Mouse (Mus musculus): ENCODE data around the gene Enpp7. TPM values are rescaled to one million over a fixed set of nuclear protein-coding genes. Genes with fewer than 3 reads are reported as not detected.

Enpp7 gene
- polyA plus RNA-seq (2012) = not detected in 2 replicates

DNA sequence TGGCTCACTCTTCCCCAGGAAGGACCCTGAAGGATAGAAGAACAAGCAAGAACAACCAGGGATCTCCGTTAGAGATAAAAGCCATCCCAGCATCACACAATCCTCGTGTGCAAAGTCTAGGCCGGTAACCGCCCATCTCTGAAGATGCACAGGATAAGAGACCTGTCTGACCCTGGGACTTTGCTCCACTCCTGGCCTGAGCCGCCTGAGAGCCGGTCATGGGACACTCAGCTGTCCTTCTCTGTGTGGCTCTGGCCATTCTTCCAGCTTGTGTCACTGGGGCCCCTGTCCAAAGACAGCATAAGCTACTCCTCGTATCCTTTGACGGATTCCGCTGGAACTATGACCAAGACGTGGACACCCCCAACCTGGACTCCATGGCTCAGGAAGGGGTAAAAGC lies at the start of gene Enpp7:
TSS of gene Enpp7 (plus strand) at position 190 of the 400 bp plus-strand sequence.
- TF ChIP-seq GATA1 (IDR thresholded peaks at IDR 0.05; ENCODE audit: low read length) = no peak
- no peak for TF ChIP-seq TAL1 (IDR thresholded peaks at IDR 0.05; ENCODE audit: low read length)
- Histone ChIP-seq H3K4me3 (replicated peaks) (no peak within 1 kb of the TSS), H3K4me1 (ENCODE audit: control insufficient read depth) (no peaks in the 10 kb centered on the region), H3K36me3 (ENCODE audit: control insufficient read depth) (no peaks in the 10 kb centered on the region), H3K9me3 (ENCODE audit: control insufficient read depth, low read length) (no peaks in the 10 kb centered on the region), H3K27me3 (ENCODE audit: control insufficient read depth) (peaks cover 2% of the 10 kb centered on the region; the same call in 1 of the 2 replicates)

DNA sequence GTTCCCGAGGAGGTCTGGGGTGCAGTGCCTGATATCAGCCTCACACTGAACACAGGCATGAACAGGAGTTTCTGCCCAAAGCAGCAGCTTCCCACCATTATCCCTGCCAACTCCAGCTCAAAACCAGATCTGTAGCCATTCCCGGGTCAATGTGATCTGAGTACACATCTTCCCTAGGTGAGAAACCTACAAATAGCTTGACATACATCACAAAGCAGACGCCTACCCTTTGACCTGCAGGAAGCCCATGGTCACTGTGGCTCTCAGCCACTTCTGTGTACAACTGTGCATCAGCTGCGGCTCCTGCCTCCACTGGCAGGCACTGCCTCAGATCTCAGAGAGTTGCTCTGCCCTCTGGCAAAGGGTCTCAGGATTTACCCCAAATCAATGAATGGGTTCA lies 48.3 kb upstream of the Enpp7 start:
- Histone ChIP-seq H3K27me3 (ENCODE audit: control insufficient read depth) (no peaks in the 10 kb centered on the region), H3K4me3 (replicated peaks) (no peak overlapping the region), H3K36me3 (ENCODE audit: control insufficient read depth) (no peaks in the 10 kb centered on the region), H3K9me3 (ENCODE audit: control insufficient read depth, low read length) (no peaks in the 10 kb centered on the region), H3K4me1 (ENCODE audit: control insufficient read depth) (no peaks in the 10 kb centered on the region)
- TF ChIP-seq TAL1 (IDR thresholded peaks at IDR 0.05; ENCODE audit: low read length) (no peak), GATA1 (IDR thresholded peaks at IDR 0.05; ENCODE audit: low read length) (no peak)

DNA sequence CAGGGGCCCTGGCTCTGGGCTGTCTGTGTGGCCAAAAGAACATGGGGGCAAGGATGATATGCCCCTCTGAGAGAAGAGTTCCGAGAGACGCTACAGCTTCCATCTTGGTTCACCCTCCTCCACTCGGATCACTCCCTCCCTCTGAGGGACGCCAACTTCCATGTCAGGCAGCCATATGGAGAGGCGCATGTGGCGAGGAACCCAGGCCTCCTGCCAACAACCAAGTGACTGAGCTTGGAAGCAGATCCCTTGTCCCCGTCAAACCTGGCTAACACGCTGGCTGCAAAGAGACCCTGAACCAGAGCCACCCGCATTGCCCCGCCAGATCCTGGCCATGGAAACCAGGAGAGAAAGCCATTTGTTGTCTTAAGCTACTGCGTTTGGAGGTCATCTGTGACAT lies 47.4 kb upstream of the Enpp7 start:
- TF ChIP-seq TAL1 (IDR thresholded peaks at IDR 0.05; ENCODE audit: low read length) (no peak), GATA1 (IDR thresholded peaks at IDR 0.05; ENCODE audit: low read length) (no peak)
- Histone ChIP-seq H3K4me3 (replicated peaks) (no peak overlapping the region), H3K27me3 (ENCODE audit: control insufficient read depth) (no peaks in the 10 kb centered on the region), H3K36me3 (ENCODE audit: control insufficient read depth) (no peaks in the 10 kb centered on the region), H3K4me1 (ENCODE audit: control insufficient read depth) (no peaks in the 10 kb centered on the region), H3K9me3 (ENCODE audit: control insufficient read depth, low read length) (no peaks in the 10 kb centered on the region)

DNA sequence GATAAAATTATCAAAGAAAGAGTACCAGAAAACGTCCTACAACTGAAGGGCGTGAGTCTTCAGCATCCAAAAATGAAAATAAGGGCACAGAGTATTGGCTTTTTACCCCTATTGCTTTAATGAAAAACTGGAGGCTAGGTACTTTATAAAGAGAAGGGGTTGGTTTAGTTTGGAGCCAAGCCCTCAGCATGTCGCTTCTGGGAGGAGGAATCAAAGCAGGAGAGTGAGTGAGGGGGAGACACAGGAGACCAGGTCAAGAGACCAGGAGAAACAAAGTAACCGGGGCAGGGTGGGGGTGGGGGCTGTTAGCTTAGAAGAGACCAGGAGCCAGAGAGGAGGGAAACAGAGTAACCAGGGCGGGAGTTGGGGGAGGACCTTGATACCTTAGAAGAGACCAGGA lies 46.7 kb upstream of the Enpp7 start:
- TF ChIP-seq GATA1 (IDR thresholded peaks at IDR 0.05; ENCODE audit: low read length) (no peak), TAL1 (IDR thresholded peaks at IDR 0.05; ENCODE audit: low read length) (no peak)
- Histone ChIP-seq H3K36me3 (ENCODE audit: control insufficient read depth) (no peaks in the 10 kb centered on the region), H3K4me1 (ENCODE audit: control insufficient read depth) (no peaks in the 10 kb centered on the region), H3K4me3 (replicated peaks) (no peak overlapping the region), H3K27me3 (ENCODE audit: control insufficient read depth) (no peaks in the 10 kb centered on the region), H3K9me3 (ENCODE audit: control insufficient read depth, low read length) (no peaks in the 10 kb centered on the region)

DNA sequence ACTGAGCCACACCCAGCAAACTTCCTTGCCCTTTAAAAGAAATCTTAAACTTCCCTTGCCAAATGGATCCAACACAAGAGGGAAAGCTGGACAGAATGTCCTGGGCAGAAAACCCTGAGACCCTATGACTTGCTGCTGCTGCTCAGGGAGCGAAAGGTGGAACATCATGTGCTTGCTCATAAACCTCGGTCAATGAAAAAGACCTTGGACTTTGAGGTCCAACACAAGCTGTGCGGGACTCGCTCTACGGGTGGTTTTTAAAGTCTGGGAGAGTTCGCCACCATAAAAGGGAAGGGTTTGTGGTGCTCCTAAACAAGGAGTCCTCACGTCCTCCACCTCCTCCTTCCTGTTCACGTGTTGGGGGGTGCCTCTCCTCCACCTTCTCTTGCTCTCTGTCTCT lies 42.1 kb upstream of the Enpp7 start:
- TF ChIP-seq GATA1 (IDR thresholded peaks at IDR 0.05; ENCODE audit: low read length) (no peak), TAL1 (IDR thresholded peaks at IDR 0.05; ENCODE audit: low read length) (no peak)
- Histone ChIP-seq H3K9me3 (ENCODE audit: control insufficient read depth, low read length) (no peaks in the 10 kb centered on the region), H3K27me3 (ENCODE audit: control insufficient read depth) (no peaks in the 10 kb centered on the region), H3K36me3 (ENCODE audit: control insufficient read depth) (no peaks in the 10 kb centered on the region), H3K4me1 (ENCODE audit: control insufficient read depth) (no peaks in the 10 kb centered on the region), H3K4me3 (replicated peaks) (no peak overlapping the region)

DNA sequence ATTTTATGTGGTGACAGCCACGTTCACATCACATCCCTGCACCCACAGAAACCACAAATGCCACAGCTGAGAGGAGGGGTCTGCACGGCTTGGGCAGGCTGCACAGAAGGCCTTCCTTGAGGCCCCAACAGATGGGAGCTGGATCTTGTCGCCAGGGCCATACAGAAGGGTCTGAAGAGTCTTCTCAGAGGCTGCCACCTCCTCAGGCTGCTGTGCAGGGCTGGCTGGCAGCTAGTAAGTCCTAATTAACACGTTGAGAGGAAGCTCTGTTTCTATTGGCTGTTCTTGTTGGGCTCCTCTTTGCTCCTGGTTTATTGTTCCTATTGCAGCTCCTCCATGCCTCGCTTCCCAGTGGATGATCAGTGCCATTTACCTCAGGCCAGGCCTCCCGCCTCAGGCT lies 33.0 kb upstream of the Enpp7 start:
- H3K4me1 ChIP-seq (ENCODE audit: control insufficient read depth) = no peaks in the 10 kb centered on the region
- H3K4me3 ChIP-seq (replicated peaks) = no peak overlapping the region
- TF ChIP-seq GATA1 (IDR thresholded peaks at IDR 0.05; ENCODE audit: low read length) = no peak
- no peak for TF ChIP-seq TAL1 (IDR thresholded peaks at IDR 0.05; ENCODE audit: low read length)
- H3K36me3 ChIP-seq (ENCODE audit: control insufficient read depth) = no peaks in the 10 kb centered on the region
- H3K27me3 ChIP-seq (ENCODE audit: control insufficient read depth) = no peaks in the 10 kb centered on the region
- no peaks in the 10 kb centered on the region for H3K9me3 ChIP-seq (ENCODE audit: control insufficient read depth, low read length)

DNA sequence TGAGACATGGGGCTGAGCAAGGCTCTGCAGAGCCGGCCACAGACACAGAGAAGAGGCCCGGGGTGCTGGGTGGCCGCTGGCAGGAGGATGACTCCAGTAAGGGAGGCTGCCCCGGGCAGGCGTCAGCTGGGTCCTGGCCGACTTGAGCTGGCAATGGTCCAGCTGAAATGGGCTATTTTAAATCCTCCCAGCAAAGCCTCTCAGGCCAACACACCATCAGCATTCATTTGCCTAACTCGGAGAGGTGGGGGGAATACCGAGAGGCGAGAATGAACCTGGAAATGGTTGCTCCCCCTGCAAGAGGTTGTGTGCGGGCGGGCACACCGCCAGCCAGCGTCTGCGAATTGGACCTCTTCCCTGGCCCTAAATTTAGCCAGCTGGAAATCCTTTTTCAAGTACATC lies 30.9 kb upstream of the Enpp7 start:
- Histone ChIP-seq H3K27me3 (ENCODE audit: control insufficient read depth) (no peaks in the 10 kb centered on the region), H3K9me3 (ENCODE audit: control insufficient read depth, low read length) (no peaks in the 10 kb centered on the region), H3K36me3 (ENCODE audit: control insufficient read depth) (no peaks in the 10 kb centered on the region), H3K4me3 (replicated peaks) (no peak overlapping the region), H3K4me1 (ENCODE audit: control insufficient read depth) (no peaks in the 10 kb centered on the region; the same call in 1 of the 2 replicates)
- TF ChIP-seq TAL1 (IDR thresholded peaks at IDR 0.05; ENCODE audit: low read length) (no peak), GATA1 (IDR thresholded peaks at IDR 0.05; ENCODE audit: low read length) (no peak)

DNA sequence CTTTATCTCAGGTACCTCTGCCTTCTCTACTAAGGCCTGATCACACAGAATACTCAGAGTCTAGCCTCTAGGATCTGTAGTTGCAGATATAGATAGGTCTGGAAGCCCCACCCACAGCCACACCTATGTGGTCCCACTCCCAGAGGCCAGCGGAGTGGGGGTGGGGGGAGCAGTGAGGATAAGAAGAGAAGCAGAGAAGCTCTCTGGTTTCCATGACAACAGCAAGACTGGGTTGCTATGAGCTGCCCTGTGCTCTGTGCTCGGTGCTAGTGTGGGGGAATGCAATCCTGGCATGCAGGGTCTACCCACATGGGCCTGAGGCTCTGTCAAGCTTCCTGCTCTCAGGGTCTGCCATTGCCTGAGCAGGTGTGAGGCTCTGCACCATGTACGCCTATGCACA lies 27.3 kb upstream of the Enpp7 start:
- no peaks in the 10 kb centered on the region for H3K9me3 ChIP-seq (ENCODE audit: control insufficient read depth, low read length)
- H3K36me3 ChIP-seq (ENCODE audit: control insufficient read depth) = no peaks in the 10 kb centered on the region
- no peaks in the 10 kb centered on the region for H3K27me3 ChIP-seq (ENCODE audit: control insufficient read depth)
- TF ChIP-seq GATA1 (IDR thresholded peaks at IDR 0.05; ENCODE audit: low read length) = no peak
- TF ChIP-seq TAL1 (IDR thresholded peaks at IDR 0.05; ENCODE audit: low read length) = no peak
- no peak overlapping the region for H3K4me3 ChIP-seq (replicated peaks)
- H3K4me1 ChIP-seq (ENCODE audit: control insufficient read depth) = no peaks in the 10 kb centered on the region; the same call in 1 of the 2 replicates

DNA sequence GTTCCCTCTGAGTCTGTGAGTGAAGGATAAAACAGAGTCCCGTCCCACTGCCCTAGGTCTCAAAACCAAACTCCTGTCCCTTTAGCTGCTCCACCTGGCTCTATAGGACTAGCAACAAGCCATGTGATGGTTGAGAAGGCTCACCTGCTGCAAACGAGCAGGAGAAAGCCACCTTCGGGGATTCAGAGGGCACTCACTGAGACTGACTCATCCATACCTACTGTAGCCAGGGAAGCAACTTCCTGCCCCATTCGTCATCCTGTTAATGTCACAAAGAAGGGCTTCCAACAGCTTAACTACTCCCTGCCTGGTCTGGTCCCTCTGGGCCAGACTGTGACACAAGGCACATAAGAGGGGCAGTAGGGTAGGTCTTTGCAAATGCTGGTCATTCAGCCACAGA lies 25.5 kb upstream of the Enpp7 start:
- TF ChIP-seq GATA1 (IDR thresholded peaks at IDR 0.05; ENCODE audit: low read length) (no peak), TAL1 (IDR thresholded peaks at IDR 0.05; ENCODE audit: low read length) (no peak)
- Histone ChIP-seq H3K36me3 (ENCODE audit: control insufficient read depth) (no peaks in the 10 kb centered on the region), H3K27me3 (ENCODE audit: control insufficient read depth) (no peaks in the 10 kb centered on the region), H3K9me3 (ENCODE audit: control insufficient read depth, low read length) (no peaks in the 10 kb centered on the region), H3K4me3 (replicated peaks) (no peak overlapping the region), H3K4me1 (ENCODE audit: control insufficient read depth) (no peaks in the 10 kb centered on the region; the same call in 1 of the 2 replicates)

DNA sequence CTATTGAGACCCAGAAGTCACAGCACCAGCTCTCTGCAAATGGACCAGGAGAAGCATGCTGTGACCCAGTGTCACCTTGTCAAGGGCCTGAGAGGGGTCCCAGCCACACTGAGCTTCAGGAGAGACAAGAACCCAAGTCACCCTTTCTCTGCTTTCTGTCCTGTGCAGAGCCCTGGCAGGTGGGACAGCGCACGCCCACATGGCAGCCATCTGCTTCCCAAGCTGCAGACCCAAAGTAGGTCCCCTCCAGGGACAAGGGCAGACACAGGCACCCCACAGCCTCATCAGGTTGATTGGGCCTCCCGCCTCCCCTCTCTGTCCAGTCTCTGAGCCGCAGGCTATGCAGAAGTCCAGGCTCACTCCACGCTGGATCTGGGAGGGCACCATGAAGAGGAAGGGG lies 24.1 kb upstream of the Enpp7 start:
- Histone ChIP-seq H3K4me3 (replicated peaks) (no peak overlapping the region), H3K4me1 (ENCODE audit: control insufficient read depth) (no peaks in the 10 kb centered on the region; the same call in 1 of the 2 replicates), H3K36me3 (ENCODE audit: control insufficient read depth) (no peaks in the 10 kb centered on the region), H3K9me3 (ENCODE audit: control insufficient read depth, low read length) (no peaks in the 10 kb centered on the region), H3K27me3 (ENCODE audit: control insufficient read depth) (no peaks in the 10 kb centered on the region)
- TF ChIP-seq GATA1 (IDR thresholded peaks at IDR 0.05; ENCODE audit: low read length) = no peak
- TF ChIP-seq TAL1 (IDR thresholded peaks at IDR 0.05; ENCODE audit: low read length) = no peak
